Mouse (Mus musculus) left cerebral cortex, adult 18-20 months (tissue): ENCODE results near the gene Elf2. TPM values are rescaled to one million over a fixed set of nuclear protein-coding genes. Genes with fewer than 3 reads are reported as not detected.
"Not testable (repeated sequence)": the region's sequence is repeated elsewhere in the genome, so short reads cannot be mapped to it uniquely, and the experiment has no call there.

Source experiments
- DNase-seq, 2 experiments: peaks; one replicate each; pipeline ENCODE4 v3.0.0; 2021 to 2022; ENCODE audit warnings: low spot score in 2 of 2, mixed read lengths in 1 of 2
- total RNA-seq, 2 experiments: library from RNA; stranded (reverse); gene quantifications; 2 replicates each; pipeline ENCODE4 v1.2.3; 2021

Elf2 gene
- total RNA-seq, 2 experiments from 2014 or later: 58.3 to 60.2 TPM

- no peak for DNase-seq
Measured at GRCm38 (mm10) chr3:51359558-51360307, 19.3 kb upstream of the Elf2 start.

- peak; percentile 46 to 49 for DNase-seq
Measured at GRCm38 (mm10) chr3:51358660-51359557, 18.4 kb upstream of the Elf2 start.

GRCm38 (mm10) chr3:51358181-51358580 is 17.7 kb upstream of the Elf2 start:
- peak; percentile 53 to 58 for DNase-seq

GRCm38 (mm10) chr3:51357624-51358023 is 17.2 kb upstream of the Elf2 start:
- DNase-seq: no peak

- no peak for DNase-seq
Measured at GRCm38 (mm10) chr3:51357078-51357477, 16.6 kb upstream of the Elf2 start.

- DNase-seq: not testable (repeated sequence)
Measured at GRCm38 (mm10) chr3:51354956-51355355, 14.5 kb upstream of the Elf2 start.

GRCm38 (mm10) chr3:51354034-51354427 is 13.6 kb upstream of the Elf2 start:
- no peak for DNase-seq

- DNase-seq: peak in 1 of 2 experiments; percentile 45
Measured at GRCm38 (mm10) chr3:51353325-51354033, 13.0 kb upstream of the Elf2 start.

- DNase-seq: no peak
Measured at GRCm38 (mm10) chr3:51350806-51351205, 10.3 kb upstream of the Elf2 start.

- no peak for DNase-seq
Measured at GRCm38 (mm10) chr3:51348646-51349238, 8.3 kb upstream of the Elf2 start.

GRCm38 (mm10) chr3:51345017-51345416 is 4.6 kb upstream of the Elf2 start:
- not testable (repeated sequence) for DNase-seq

- not testable (repeated sequence) for DNase-seq
Measured at GRCm38 (mm10) chr3:51344182-51344581, 3.7 kb upstream of the Elf2 start.

GRCm38 (mm10) chr3:51343260-51343659 is 2.8 kb upstream of the Elf2 start:
- no peak for DNase-seq

GRCm38 (mm10) chr3:51342152-51342551 is 1.7 kb upstream of the Elf2 start:
- no peak for DNase-seq

- peak; percentile 65 to 81 for DNase-seq
Measured at GRCm38 (mm10) chr3:51341268-51342081, 1.0 kb upstream of the Elf2 start.

GRCm38 (mm10) chr3:51339734-51340551 is 520 bp downstream of the Elf2 start:
- peak; percentile 26 to 32 for DNase-seq

GRCm38 (mm10) chr3:51339378-51339733 is 1.1 kb downstream of the Elf2 start:
- DNase-seq: no peak

GRCm38 (mm10) chr3:51335378-51335777 is 5.1 kb downstream of the Elf2 start:
- no peak for DNase-seq

GRCm38 (mm10) chr3:51333950-51334349 is 6.5 kb downstream of the Elf2 start:
- DNase-seq: no peak
